Mouse (Mus musculus): ENCODE measurements around the gene Dysf. TPM values are rescaled to one million over a fixed set of nuclear protein-coding genes. Genes with fewer than 3 reads are reported as not detected.

Dysf gene
- total RNA-seq, 2 experiments from 2014 or later, result 92.7 to 95.6 TPM

GRCm38 (mm10) chr6:84147206-84148004, 139.0 kb downstream of the Dysf start:
- intact Hi-C loops (cut with DNase I; ENCODE audit: low total_unique reads), result loop anchor here (5.0 kb wide), 1 partner anchor 50 kb away; no protein-coding TSS in a partner anchor
- no peak for DNase-seq

GRCm38 (mm10) chr6:84148470-84148869, 140.1 kb downstream of the Dysf start:
- no peak for DNase-seq
- intact Hi-C loops (cut with DNase I; ENCODE audit: low total_unique reads), result loop anchor here (5.0 kb wide), 1 partner anchor 51 kb away; no protein-coding TSS in a partner anchor

DNA sequence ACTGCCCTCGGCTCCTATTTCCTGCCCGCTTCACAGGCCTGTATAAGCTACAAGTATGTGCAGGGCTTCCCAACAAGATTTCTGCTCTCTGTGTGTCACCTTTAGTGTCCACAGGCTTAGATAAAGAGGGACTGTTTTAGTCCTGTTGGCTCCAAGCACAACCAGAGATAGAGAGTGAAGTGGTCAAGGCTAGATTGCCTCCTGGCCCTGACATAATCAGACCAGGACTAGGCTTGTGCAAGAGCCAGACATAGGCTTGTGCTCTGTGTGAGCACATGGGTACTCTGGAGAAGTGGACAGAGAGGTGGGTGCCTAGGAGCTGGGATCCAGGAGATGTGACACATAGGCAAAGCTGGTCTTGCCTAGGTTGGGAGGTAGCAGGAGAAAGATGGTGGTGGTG, 146.1 kb downstream of the Dysf start:
- intact Hi-C loops (cut with DNase I; ENCODE audit: low total_unique reads), result no loop called here
- DNase-seq, result no peak

DNA sequence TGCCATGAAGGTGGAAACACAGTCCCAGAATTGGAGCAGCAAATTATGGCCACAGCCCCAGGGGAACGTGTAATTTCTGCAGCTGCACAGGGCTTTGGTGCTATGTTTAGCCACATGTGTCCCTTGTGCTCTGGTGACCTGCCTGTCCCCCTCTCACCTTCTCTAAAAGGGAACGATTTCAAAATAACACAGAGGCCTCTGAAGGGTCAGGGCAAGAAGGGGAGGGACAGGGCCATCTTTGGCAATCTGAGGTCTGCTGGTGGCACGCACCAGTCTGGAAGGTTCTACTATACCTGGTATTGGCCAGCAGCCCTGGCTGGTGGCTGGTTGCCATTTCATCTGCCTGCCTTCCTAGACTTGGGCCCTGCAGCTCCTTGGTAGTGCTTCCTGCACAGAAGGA, 147.4 kb downstream of the Dysf start:
- intact Hi-C loops (cut with DNase I; ENCODE audit: low total_unique reads), result no loop called here
- peak; percentile 45 for DNase-seq

DNA sequence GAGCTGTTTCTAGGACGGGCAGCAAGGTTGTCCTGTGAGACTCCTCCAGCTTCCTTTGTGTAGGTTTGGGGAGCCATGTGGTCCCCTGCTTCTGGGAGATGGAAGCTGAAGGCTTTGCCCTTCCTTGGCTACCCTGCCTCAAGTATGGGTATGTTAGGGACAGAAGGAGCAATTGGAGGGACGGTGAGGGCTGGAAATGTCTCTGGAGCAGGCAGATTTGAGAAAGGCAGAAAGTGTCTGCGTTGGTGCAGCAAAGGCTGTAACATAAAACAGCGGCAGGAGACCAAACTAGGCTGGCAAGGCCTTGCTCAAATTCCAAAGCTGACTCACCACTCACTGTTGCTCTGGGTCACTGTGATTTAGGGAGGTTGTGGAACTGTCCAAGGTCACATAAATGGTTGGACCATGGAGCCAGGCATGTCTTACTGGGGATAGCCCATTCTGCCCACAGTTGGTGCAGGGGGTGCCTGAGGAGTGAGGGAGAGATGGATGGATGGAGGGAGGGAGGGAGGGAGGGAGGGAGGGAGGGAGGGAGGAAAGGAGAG, 148.2 kb downstream of the Dysf start:
- DNase-seq, result no peak
- intact Hi-C loops (cut with DNase I; ENCODE audit: low total_unique reads), result no loop called here

GRCm38 (mm10) chr6:84159046-84159445, 150.7 kb downstream of the Dysf start:
- DNase-seq, result no peak
- intact Hi-C loops (cut with DNase I; ENCODE audit: low total_unique reads), result no loop called here

DNA sequence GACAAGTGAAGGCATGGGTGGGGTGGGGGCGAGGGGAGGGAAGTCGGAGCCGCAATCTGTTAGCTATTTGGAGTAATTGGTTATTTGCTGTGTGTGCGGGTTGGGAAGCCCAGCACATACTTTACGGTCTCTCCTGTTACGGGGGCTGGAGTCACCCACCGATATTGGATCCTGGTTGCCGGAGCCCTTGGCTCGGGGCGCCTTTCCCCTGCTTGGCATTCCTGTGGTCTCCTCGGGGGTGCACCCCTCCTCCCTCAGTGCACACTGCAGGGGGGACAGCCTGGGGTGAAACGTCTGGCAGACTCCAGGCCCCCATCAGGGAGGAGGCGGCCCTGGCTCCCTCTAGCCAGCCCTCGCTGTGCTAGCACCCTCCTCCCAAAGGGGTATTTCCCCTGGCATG, 159.2 kb downstream of the Dysf start:
- intact Hi-C loops (cut with DNase I; ENCODE audit: low total_unique reads), result no loop called here
- no peak for DNase-seq

DNA sequence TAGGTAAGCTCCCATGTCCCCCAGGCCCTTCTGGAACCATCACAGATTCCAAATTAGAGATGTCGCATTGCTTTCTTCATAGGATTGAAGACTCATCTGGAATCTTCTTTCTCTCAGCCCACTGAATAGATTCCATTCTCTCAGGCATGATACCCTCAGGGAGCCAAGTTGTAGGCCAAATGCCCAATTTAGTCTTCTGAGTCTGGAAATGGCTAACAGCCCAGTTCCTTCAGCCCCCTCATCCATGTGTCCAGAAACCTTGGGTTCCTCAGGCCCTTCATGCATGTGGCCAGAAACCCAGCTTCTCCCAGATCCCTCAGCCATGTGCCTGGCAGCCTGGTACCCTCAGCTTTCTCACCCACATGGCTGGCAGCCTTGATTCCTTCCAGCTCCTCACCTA, 160.2 kb downstream of the Dysf start:
- DNase-seq, result no peak
- intact Hi-C loops (cut with DNase I; ENCODE audit: low total_unique reads), result no loop called here

DNA sequence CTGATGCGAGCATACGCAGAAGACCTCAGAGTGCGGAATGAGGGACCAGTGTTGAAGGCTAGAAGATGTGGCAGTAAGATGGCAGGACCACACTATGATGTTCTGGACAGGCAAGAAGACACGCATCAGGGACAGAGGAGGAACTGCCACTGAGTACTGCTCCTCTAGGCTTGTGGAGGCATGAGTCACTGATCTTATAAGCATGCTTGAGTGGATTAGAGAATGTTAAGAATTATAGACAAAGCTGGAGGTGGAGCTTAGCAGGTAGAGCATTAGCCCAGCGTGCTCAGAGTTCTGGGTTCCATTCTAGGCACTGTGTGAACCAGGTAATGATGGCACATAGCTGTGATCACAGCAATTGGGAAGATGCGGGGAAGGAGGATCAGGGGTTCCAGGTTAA, 165.2 kb downstream of the Dysf start:
- intact Hi-C loops (cut with DNase I; ENCODE audit: low total_unique reads), result no loop called here
- DNase-seq, result no peak

GRCm38 (mm10) chr6:84178776-84179405, 170.5 kb downstream of the Dysf start:
- intact Hi-C loops (cut with DNase I; ENCODE audit: low total_unique reads), result no loop called here
- DNase-seq, result no peak

DNA sequence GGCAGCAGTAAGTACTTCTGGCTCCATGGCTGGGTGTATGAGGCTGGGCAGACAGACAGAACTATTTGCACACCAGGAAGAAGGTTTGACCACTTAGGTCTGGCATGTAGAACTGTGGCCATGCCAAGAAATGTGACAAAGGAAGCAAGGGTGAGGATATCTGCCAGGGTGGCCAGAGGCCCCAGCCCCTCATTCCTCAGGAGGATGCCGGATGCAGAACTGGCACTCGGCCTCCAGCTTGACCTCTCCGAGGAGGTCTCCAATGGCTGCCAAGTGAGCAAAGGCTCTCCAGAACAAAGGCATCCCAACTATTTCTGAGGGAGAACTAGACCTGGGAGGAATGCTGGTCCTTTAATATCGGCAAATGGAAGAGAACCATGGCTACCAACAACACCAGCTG, 173.1 kb downstream of the Dysf start:
- intact Hi-C loops (cut with DNase I; ENCODE audit: low total_unique reads), result no loop called here

DNA sequence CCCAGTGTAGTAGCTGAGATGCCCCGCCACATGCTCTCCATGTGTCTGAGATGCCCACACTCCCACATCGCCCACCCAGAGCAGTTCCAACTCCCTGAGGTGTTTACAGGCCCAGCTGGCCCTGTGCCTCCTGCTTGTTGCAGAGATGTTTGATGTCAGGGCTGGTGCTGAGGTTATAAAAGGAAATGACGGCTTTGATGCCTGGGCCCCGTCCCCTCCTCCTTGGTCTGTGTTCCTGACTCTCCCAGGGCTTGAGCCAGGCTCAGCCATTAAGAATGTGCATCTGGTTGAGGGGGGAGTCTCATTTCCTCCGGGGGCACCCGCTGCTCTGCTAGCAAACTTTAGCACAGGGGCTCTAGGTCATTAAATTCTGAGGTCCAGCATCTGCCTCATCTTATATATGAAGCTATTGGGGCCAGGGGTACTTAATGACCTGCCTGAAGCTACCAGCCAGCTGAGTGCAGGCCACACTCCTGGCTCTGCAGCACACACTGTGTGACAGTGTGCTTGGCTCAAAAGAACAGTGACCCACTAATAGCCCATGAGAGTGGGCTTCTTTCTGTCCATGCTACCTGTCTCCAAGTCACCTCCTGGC, 183.4 kb downstream of the Dysf start:
- intact Hi-C loops (cut with DNase I; ENCODE audit: low total_unique reads), result no loop called here
- DNase-seq, result no peak

More for the DNA sequence above, 173.1 kb downstream of the Dysf start:
- peak; percentile 64 for DNase-seq

- intact Hi-C loops (cut with DNase I; ENCODE audit: low total_unique reads), result no loop called here
- no peak for DNase-seq
Measured at GRCm38 (mm10) chr6:84196511-84196910, 188.1 kb downstream of the Dysf start.

DNA sequence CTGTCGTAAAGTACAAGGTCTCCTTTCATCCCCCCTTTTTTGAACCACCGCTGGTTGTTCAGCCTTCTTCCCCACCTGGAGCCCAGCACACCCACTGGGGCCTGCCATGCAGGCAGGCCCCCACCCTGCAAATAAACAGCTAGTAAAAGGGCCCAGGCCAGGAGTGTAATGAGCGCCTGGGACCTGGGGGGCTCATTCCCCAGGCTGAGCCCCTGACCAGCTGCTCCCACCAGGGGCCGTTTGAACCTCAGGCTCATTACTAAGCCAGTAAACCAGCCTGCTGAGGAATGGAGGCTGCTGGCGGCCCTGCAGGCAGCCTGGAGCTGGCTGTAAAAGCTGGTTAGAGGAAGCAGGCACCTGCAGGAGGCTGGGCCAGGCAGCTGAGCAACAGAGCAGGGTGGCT, 189.4 kb downstream of the Dysf start:
- intact Hi-C loops (cut with DNase I; ENCODE audit: low total_unique reads), result no loop called here
- DNase-seq, result no peak

- DNase-seq, result no peak
- intact Hi-C loops (cut with DNase I; ENCODE audit: low total_unique reads), result no loop called here
Measured at GRCm38 (mm10) chr6:84201721-84202490, 193.5 kb downstream of the Dysf start.

- no peak for DNase-seq
- intact Hi-C loops (cut with DNase I; ENCODE audit: low total_unique reads), result no loop called here
Measured at GRCm38 (mm10) chr6:84205611-84206010, 197.2 kb downstream of the Dysf start.

- no peak for DNase-seq
- intact Hi-C loops (cut with DNase I; ENCODE audit: low total_unique reads), result no loop called here
Measured at GRCm38 (mm10) chr6:84208589-84208988, 200.2 kb downstream of the Dysf start.

DNA sequence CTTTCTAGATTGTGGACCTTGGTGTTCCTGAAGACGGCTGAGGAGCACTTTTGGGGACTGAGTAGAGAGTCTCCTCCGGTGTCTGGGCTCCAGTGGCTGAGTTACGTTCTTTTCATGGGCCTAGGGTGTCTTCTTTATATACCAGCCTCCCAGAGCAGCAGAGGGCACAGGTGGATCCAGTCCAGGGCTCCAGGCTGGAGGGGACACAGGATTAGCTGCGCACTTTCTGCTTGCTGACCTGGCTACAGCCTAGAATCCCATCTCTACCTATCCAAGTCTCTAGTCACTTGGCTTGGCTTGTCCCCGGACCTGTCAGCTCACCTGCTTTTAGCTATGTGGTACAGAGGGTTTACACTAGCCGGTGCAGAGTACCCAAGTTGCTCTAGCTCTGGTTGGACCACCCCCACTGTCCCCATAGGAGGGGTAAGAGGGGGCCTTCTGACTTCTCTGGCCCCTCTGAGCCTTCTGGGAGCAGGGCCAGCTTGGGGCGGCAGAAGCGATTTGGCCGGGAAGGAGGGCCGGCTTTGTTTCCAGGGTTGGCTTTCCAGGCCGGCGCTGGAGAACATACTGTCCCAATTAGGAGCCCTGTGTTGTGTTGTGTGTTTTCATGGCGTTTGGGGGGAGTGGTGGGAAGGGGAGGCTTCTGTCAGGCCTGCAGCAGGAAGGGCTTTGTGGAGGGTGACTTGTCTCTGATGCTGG, 201.5 kb downstream of the Dysf start:
- intact Hi-C loops (cut with DNase I; ENCODE audit: low total_unique reads), result no loop called here
- peak; percentile 70 for DNase-seq

DNA sequence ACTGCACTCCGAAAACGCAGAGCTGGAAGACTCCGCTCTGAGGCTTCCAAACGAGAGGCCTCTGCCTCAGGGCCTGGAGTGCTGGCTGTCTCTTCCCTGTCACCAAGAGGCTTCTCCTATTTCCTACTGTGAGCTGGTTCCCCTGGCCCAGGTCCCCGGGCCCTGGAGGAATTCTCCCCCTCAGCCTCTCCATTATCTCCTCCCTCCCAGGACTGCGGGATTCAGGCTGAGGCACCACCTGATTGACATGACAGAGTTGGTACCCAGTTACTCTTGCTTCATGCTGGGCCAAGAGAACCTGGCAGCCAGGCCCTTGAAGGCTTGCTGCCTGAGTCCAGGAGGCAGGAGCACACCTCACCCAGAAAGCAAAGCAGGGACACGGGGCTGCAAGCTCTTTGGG, 203.1 kb downstream of the Dysf start:
- DNase-seq, result peak; percentile 51

More for the DNA sequence above, 203.1 kb downstream of the Dysf start:
- intact Hi-C loops (cut with DNase I; ENCODE audit: low total_unique reads), result no loop called here

Measured in gastrocnemius, postnatal 14 days (tissue).